In the genomic region with DNA sequence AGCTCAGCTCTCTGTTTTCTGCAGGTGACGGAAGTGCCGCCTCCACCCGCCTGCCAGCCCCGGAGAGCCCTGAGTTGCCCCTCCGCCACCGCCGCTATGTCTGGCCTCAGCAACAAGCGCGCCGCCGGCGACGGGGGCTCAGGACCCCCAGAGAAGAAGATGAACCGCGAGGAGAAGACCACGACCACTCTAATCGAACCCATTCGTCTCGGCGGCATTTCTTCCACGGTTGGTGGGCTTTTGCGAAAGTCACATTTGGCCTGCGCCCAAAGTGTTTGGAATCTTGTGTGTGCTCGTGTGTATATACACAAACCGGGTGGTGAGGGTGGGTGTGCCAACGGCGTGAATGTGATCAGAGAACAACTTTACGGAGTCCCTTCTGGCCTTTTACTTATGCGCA, we compare ENCODE assay signal across 8 mouse cellular contexts. TPM values are rescaled to one million over a fixed set of nuclear protein-coding genes. Genes with fewer than 3 reads are reported as not detected.
DNase-seq lines count a peak whose midpoint lies in the region; ATAC-seq lines count a peak whose summit lies in the region.

No protein-coding gene starts in this region.

- peak overlapping the region; percentile 78 for H3K9ac ChIP-seq in hindbrain, embryonic 11.5 days (ENCODE audit: low read depth, low read length)

- peak overlapping the region; percentile 33; the same call in 1 of the 2 replicates for H3K27ac ChIP-seq in hindbrain, embryonic 11.5 days (ENCODE audit: low read depth, low read length)
- peak overlapping the region; percentile 83 for H3K27ac ChIP-seq in midbrain, embryonic 10.5 days (replicated peaks)

- H3K4me3 ChIP-seq in hindbrain, embryonic 11.5 days (ENCODE audit: low read depth, low read length), result peak overlapping the region; percentile 89
- peak overlapping the region; percentile 86 for H3K4me3 ChIP-seq in midbrain, embryonic 10.5 days

- DNase-seq in kidney, adult 11 months, result peak; percentile 36
- no peak for DNase-seq in kidney, adult 9 months
- DNase-seq in NIH3T3 (ENCODE audit: low read depth), result peak; percentile 9
- peak; percentile 13 for DNase-seq in hindbrain, embryonic 11.5 days (ENCODE audit: low spot score)
- DNase-seq in midbrain, embryonic 10.5 days (ENCODE audit: low spot score), result no peak
- DNase-seq in thymus, postnatal 14 days, result no peak
- DNase-seq in kidney, postnatal 10 days, result no peak

- H3K27me3 ChIP-seq in hindbrain, embryonic 11.5 days (ENCODE audit: control insufficient read depth, insufficient read depth, low read length), result no peaks in the 10 kb centered on the region
- no peaks in the 10 kb centered on the region for H3K27me3 ChIP-seq in midbrain, embryonic 10.5 days (ENCODE audit: low read depth, poor library complexity, severe bottlenecking)

- WGBS in hindbrain, embryonic 11.5 days, result 5% methylated on average over 29 of the region's 29 CpGs
- WGBS in midbrain, embryonic 10.5 days, result 6% methylated on average over 29 of the region's 29 CpGs

- H3K4me2 ChIP-seq in hindbrain, embryonic 11.5 days (replicated peaks; ENCODE audit: low read depth, low read length), result peak overlapping the region; percentile 74

- no peaks in the 10 kb centered on the region for H3K9me3 ChIP-seq in hindbrain, embryonic 11.5 days (ENCODE audit: control insufficient read depth, low read length)
- H3K9me3 ChIP-seq in midbrain, embryonic 10.5 days (replicated peaks), result no peaks in the 10 kb centered on the region

- H3K4me1 ChIP-seq in hindbrain, embryonic 11.5 days (replicated peaks; ENCODE audit: control insufficient read depth, insufficient read depth, low read length), result 0 out of 2 replicates have a peak, but pooled peaks cover 4% of the 10 kb centered on the region
- H3K4me1 ChIP-seq in midbrain, embryonic 10.5 days, result peaks cover 24% of the 10 kb centered on the region

- no peak for ATAC-seq in hindbrain, embryonic 11.5 days (ENCODE audit: low FRiP score)
- no peak for ATAC-seq in monocyte, adult 5-6 weeks (replicated peaks; ENCODE audit: insufficient number of reproducible peaks, low FRiP score, low TSS enrichment, poor library complexity, severe bottlenecking)

- peaks cover 13% of the 10 kb centered on the region for H3K36me3 ChIP-seq in hindbrain, embryonic 11.5 days (ENCODE audit: control insufficient read depth, insufficient read depth, low read length)
- H3K36me3 ChIP-seq in midbrain, embryonic 10.5 days, result peaks cover 63% of the 10 kb centered on the region

RNA-seq across cellular contexts. Expression of a gene that starts 0.3 kb away (rescaled TPM):
- polyA plus RNA-seq in hindbrain, embryonic 11.5 days (2014; fragmentation: Nextera tagmentation; extraction: Ambion mirVana), result 31.4 and 33.6 TPM in 2 replicates
- 56.7 and 59.6 TPM in 2 replicates for polyA plus RNA-seq in midbrain, embryonic 10.5 days (2016; fragmentation: Nextera tagmentation; extraction: Ambion mirVana)
- 67.4 to 77.5 TPM (median 69.4 TPM) in 3 replicates for total RNA-seq in monocyte, adult 5-6 weeks (2017)

RNA-seq across cellular contexts. Expression of a gene that starts 0.5 kb away (rescaled TPM):
- 11.9 and 16.4 TPM in 2 replicates for polyA plus RNA-seq in hindbrain, embryonic 11.5 days (2014; fragmentation: Nextera tagmentation; extraction: Ambion mirVana)
- polyA plus RNA-seq in midbrain, embryonic 10.5 days (2016; fragmentation: Nextera tagmentation; extraction: Ambion mirVana), result 14.4 and 16.9 TPM in 2 replicates
- 1.1 to 2.8 TPM (median 2.6 TPM) in 3 replicates for total RNA-seq in monocyte, adult 5-6 weeks (2017)

RNA-seq across cellular contexts. Expression of a gene that starts 15.8 kb away (rescaled TPM):
- 50.4 and 54.0 TPM in 2 replicates for polyA plus RNA-seq in hindbrain, embryonic 11.5 days (2014; fragmentation: Nextera tagmentation; extraction: Ambion mirVana)
- polyA plus RNA-seq in midbrain, embryonic 10.5 days (2016; fragmentation: Nextera tagmentation; extraction: Ambion mirVana), result 46.9 and 48.3 TPM in 2 replicates
- total RNA-seq in monocyte, adult 5-6 weeks (2017), result 58.5 to 75.1 TPM (median 73.4 TPM) in 3 replicates

RNA-seq across cellular contexts. Expression of a gene that starts 26.7 kb away (rescaled TPM):
- 28.0 and 31.0 TPM in 2 replicates for polyA plus RNA-seq in hindbrain, embryonic 11.5 days (2014; fragmentation: Nextera tagmentation; extraction: Ambion mirVana)
- 32.2 and 37.1 TPM in 2 replicates for polyA plus RNA-seq in midbrain, embryonic 10.5 days (2016; fragmentation: Nextera tagmentation; extraction: Ambion mirVana)
- total RNA-seq in monocyte, adult 5-6 weeks (2017), result 1.7 to 7.4 TPM (median 2.3 TPM) in 3 replicates

RNA-seq across cellular contexts. Expression of a gene that starts 27.7 kb away (rescaled TPM):
- 7.7 and 8.6 TPM in 2 replicates for polyA plus RNA-seq in hindbrain, embryonic 11.5 days (2014; fragmentation: Nextera tagmentation; extraction: Ambion mirVana)
- polyA plus RNA-seq in midbrain, embryonic 10.5 days (2016; fragmentation: Nextera tagmentation; extraction: Ambion mirVana), result 7.2 and 8.2 TPM in 2 replicates
- 4.3 to 14.7 TPM (median 5.7 TPM) in 3 replicates for total RNA-seq in monocyte, adult 5-6 weeks (2017)

Comparison
In these comparisons a context has a peak if more than half of its experiments do, and no peak if none do; other contexts are left out.
1. DNase-seq: peak in kidney, adult 11 months (single experiment), NIH3T3 (single experiment) and hindbrain, embryonic 11.5 days (single experiment); none in kidney, adult 9 months (single experiment), midbrain, embryonic 10.5 days (single experiment), thymus, postnatal 14 days (single experiment) and kidney, postnatal 10 days (single experiment).